Mouse (Mus musculus) testis, adult 2 months (tissue): ENCODE data around the gene Zbtb7b. TPM values are rescaled to one million over a fixed set of nuclear protein-coding genes. Genes with fewer than 3 reads are reported as not detected.

Experiments
- H3K27ac ChIP-seq: fragments of 200-500 bp; 2 replicates; pipeline ENCODE4 v1.5.1; 2012; ENCODE audit warnings: low read depth, low read length; ENCODE audit not compliant: control insufficient read depth, insufficient read depth
- H3K27me3 ChIP-seq: fragments of 200-500 bp; 2 replicates; pipeline ENCODE4 v1.6.1; 2012; ENCODE audit warnings: mild to moderate bottlenecking, low read length, moderate library complexity; ENCODE audit not compliant: control insufficient read depth, insufficient read depth
- H3K36me3 ChIP-seq: fragments of 200-500 bp; 2 replicates; pipeline ENCODE4 v1.6.1; 2012; ENCODE audit warnings: mild to moderate bottlenecking, low read length; ENCODE audit not compliant: control insufficient read depth, insufficient read depth
- H3K4me1 ChIP-seq: fragments of 200-500 bp; 2 replicates; pipeline ENCODE4 v1.6.1; 2012; ENCODE audit warnings: low read length; ENCODE audit not compliant: control insufficient read depth, insufficient read depth
- H3K4me3 ChIP-seq: fragments of 200-500 bp; 2 replicates; pipeline ENCODE4 v1.5.1; 2012; ENCODE audit warnings: low read depth, mild to moderate bottlenecking, low read length, moderate library complexity, mixed read lengths; ENCODE audit not compliant: control insufficient read depth
- CTCF ChIP-seq: fragments of 200-500 bp; IDR thresholded peaks from 2 replicates; pipeline ENCODE4 v1.5.1; 2012; ENCODE audit warnings: low read depth, mild to moderate bottlenecking, inconsistent platforms, low read length, moderate library complexity; ENCODE audit not compliant: control insufficient read depth, insufficient read depth, insufficient replicate concordance
- POLR2A ChIP-seq: fragments of 200-500 bp; IDR thresholded peaks from 2 replicates; pipeline ENCODE4 v1.6.1; 2012; ENCODE audit warnings: low read depth, mild to moderate bottlenecking, inconsistent platforms, low read length, moderate library complexity; ENCODE audit not compliant: control insufficient read depth
- polyA plus RNA-seq: library from polyadenylated mRNA; depleted of rRNA; stranded (reverse); fragments of >200 nt; gene quantifications from 2 replicates; pipeline ENCODE4 v1.2.3, GENCODE M21; 2012

Zbtb7b gene
- polyA plus RNA-seq, 1 experiment: 4.4 TPM

- peak overlapping the region; percentile 82 for H3K27ac ChIP-seq
- no peaks in the 10 kb centered on the region for H3K36me3 ChIP-seq
- TF ChIP-seq POLR2A: no peak
- H3K4me3 ChIP-seq: peak overlapping the region; percentile 90
- peaks cover 26% of the 10 kb centered on the region for H3K4me1 ChIP-seq
- no peaks in the 10 kb centered on the region for H3K27me3 ChIP-seq
Observed at GRCm38 (mm10) chr3:89392871-89393311, 1.7 kb downstream of the Zbtb7b start.

GRCm38 (mm10) chr3:89391663-89392511 is 2.7 kb downstream of the Zbtb7b start:
- peaks cover 25% of the 10 kb centered on the region for H3K4me1 ChIP-seq
- no peak for TF ChIP-seq POLR2A
- TF ChIP-seq CTCF: no peak
- peak overlapping the region; percentile 88 for H3K4me3 ChIP-seq
- peak overlapping the region; percentile 88 for H3K27ac ChIP-seq
- no peaks in the 10 kb centered on the region for H3K36me3 ChIP-seq
- H3K27me3 ChIP-seq: no peaks in the 10 kb centered on the region

GRCm38 (mm10) chr3:89390699-89391662 is 3.6 kb downstream of the Zbtb7b start:
- no peak for TF ChIP-seq POLR2A
- H3K27ac ChIP-seq: peak overlapping the region; percentile 54
- no peaks in the 10 kb centered on the region for H3K27me3 ChIP-seq
- no peaks in the 10 kb centered on the region for H3K36me3 ChIP-seq
- H3K4me3 ChIP-seq: peak overlapping the region; percentile 88
- H3K4me1 ChIP-seq: peaks cover 22% of the 10 kb centered on the region

- Histone ChIP-seq H3K27ac (no peak overlapping the region; the same call in 1 of the 2 replicates), H3K4me1 (peaks cover 14% of the 10 kb centered on the region), H3K4me3 (no peak overlapping the region), H3K27me3 (no peaks in the 10 kb centered on the region), H3K36me3 (no peaks in the 10 kb centered on the region)
- no peak for TF ChIP-seq POLR2A
- no peak for TF ChIP-seq CTCF
Observed at GRCm38 (mm10) chr3:89390111-89390515, 4.5 kb downstream of the Zbtb7b start.

GRCm38 (mm10) chr3:89388901-89389740 is 5.5 kb downstream of the Zbtb7b start:
- TF ChIP-seq POLR2A (no peak), CTCF (no peak)
- H3K27ac ChIP-seq: no peak overlapping the region
- H3K4me1 ChIP-seq: peaks cover 14% of the 10 kb centered on the region
- H3K36me3 ChIP-seq: no peaks in the 10 kb centered on the region
- H3K27me3 ChIP-seq: no peaks in the 10 kb centered on the region
- no peak overlapping the region for H3K4me3 ChIP-seq

- TF ChIP-seq POLR2A (no peak), CTCF (no peak)
- H3K27ac ChIP-seq: no peak overlapping the region
- no peaks in the 10 kb centered on the region for H3K27me3 ChIP-seq
- H3K36me3 ChIP-seq: no peaks in the 10 kb centered on the region
- no peak overlapping the region for H3K4me3 ChIP-seq
- H3K4me1 ChIP-seq: peaks cover 11% of the 10 kb centered on the region
Observed at GRCm38 (mm10) chr3:89388134-89388881, 6.3 kb downstream of the Zbtb7b start.
